Mouse (Mus musculus) Muller cell, postnatal 12 days (primary cell): ENCODE measurements at regions not wholly inside any gene's neighbourhood (a gene's known extent, or its start where the extent isn't known, plus 50 kb on each side); places are given as distances from the start of the nearest gene placed in this dataset.

ENCODE experiments used
- DNase-seq: peaks from one replicate; pipeline ENCODE4 v3.0.0-alpha.2; 2015; ENCODE audit errors: inconsistent ontology term

GRCm38 (mm10) chr2:166434554-166434953, 279.1 kb downstream of the Prex1 start:
- DNase-seq, result no peak

GRCm38 (mm10) chr2:166433655-166434333, 278.3 kb upstream of the Sulf2 start:
- DNase-seq, result peak; percentile 90

GRCm38 (mm10) chr2:166432948-166433654, 277.6 kb upstream of the Sulf2 start:
- no peak for DNase-seq

GRCm38 (mm10) chr2:166432531-166432930, 277.1 kb upstream of the Sulf2 start:
- no peak for DNase-seq

- no peak for DNase-seq
Measured at GRCm38 (mm10) chr2:166429918-166430317, 274.5 kb upstream of the Sulf2 start.

- DNase-seq, result no peak
Measured at GRCm38 (mm10) chr2:166429494-166429893, 274.0 kb upstream of the Sulf2 start.

- DNase-seq, result no peak
Measured at GRCm38 (mm10) chr2:166427390-166427789, 271.9 kb upstream of the Sulf2 start.

- DNase-seq, result peak; percentile 89
Measured at GRCm38 (mm10) chr2:166426960-166427359, 271.5 kb upstream of the Sulf2 start.

- DNase-seq, result no peak
Measured at GRCm38 (mm10) chr2:166426457-166426856, 271.0 kb upstream of the Sulf2 start.

GRCm38 (mm10) chr2:166425141-166425540, 269.7 kb upstream of the Sulf2 start:
- no peak for DNase-seq

GRCm38 (mm10) chr2:166423132-166423660, 267.7 kb upstream of the Sulf2 start:
- DNase-seq, result peak; percentile 64

- no peak for DNase-seq
Measured at GRCm38 (mm10) chr2:166420275-166420674, 264.8 kb upstream of the Sulf2 start.

- DNase-seq, result no peak
Measured at GRCm38 (mm10) chr2:166419271-166419670, 263.8 kb upstream of the Sulf2 start.

- no peak for DNase-seq
Measured at GRCm38 (mm10) chr2:166418279-166418678, 262.8 kb upstream of the Sulf2 start.

- DNase-seq, result no peak
Measured at GRCm38 (mm10) chr2:166417628-166418027, 262.2 kb upstream of the Sulf2 start.

GRCm38 (mm10) chr2:166415481-166415965, 260.1 kb upstream of the Sulf2 start:
- DNase-seq, result no peak

- DNase-seq, result no peak
Measured at GRCm38 (mm10) chr2:166414856-166415255, 259.4 kb upstream of the Sulf2 start.

- no peak for DNase-seq
Measured at GRCm38 (mm10) chr2:166412031-166412858, 256.8 kb upstream of the Sulf2 start.

GRCm38 (mm10) chr2:166409391-166409790, 253.9 kb upstream of the Sulf2 start:
- no peak for DNase-seq

- no peak for DNase-seq
Measured at GRCm38 (mm10) chr2:166408806-166409205, 253.3 kb upstream of the Sulf2 start.

GRCm38 (mm10) chr2:166408009-166408408, 252.5 kb upstream of the Sulf2 start:
- peak; percentile 59 for DNase-seq

- no peak for DNase-seq
Measured at GRCm38 (mm10) chr2:166406826-166407225, 251.4 kb upstream of the Sulf2 start.
